ENCODE assay signal across 23 mouse cellular contexts in genomic region chr12:34554803-34555202, GRCm38 (mm10).
DNase-seq lines count a peak whose midpoint lies in the region; ATAC-seq and TF ChIP-seq lines count a peak whose summit lies in the region.
"Had no signal": no experiment of that assay in that cellular context is flagged by ENCODE, and none has a peak within 500 bp of the region (broad histone marks: within the 10 kb centered on the region; RNA-seq: fewer than 3 reads in every experiment).

No protein-coding gene starts in this region.

- no peak overlapping the region for H3K9ac ChIP-seq in intestine, embryonic 15.5 days
- no peak overlapping the region for H3K9ac ChIP-seq in intestine, postnatal 0 days (ENCODE audit: low read depth, low read length)
- H3K9ac ChIP-seq in lung, embryonic 16.5 days (ENCODE audit: low read length): no peak overlapping the region
- H3K9ac ChIP-seq in intestine, embryonic 16.5 days (ENCODE audit: low read depth, low read length): no peak overlapping the region
- H3K9ac ChIP-seq: embryonic facial prominence, embryonic 12.5 days; forebrain, embryonic 13.5 days; forebrain, postnatal 0 days; hindbrain, embryonic 13.5 days had no signal

- TF ChIP-seq CTCF in intestine, postnatal 0 days (IDR thresholded peaks at IDR 0.05; ENCODE audit: low read depth): no peak

- H3K36me3 ChIP-seq in intestine, embryonic 15.5 days: no peaks in the 10 kb centered on the region
- H3K36me3 ChIP-seq in intestine, postnatal 0 days (ENCODE audit: control insufficient read depth, insufficient read depth): no peaks in the 10 kb centered on the region
- no peaks in the 10 kb centered on the region for H3K36me3 ChIP-seq in lung, embryonic 16.5 days (ENCODE audit: control insufficient read depth, insufficient read depth, low read length)
- no peaks in the 10 kb centered on the region for H3K36me3 ChIP-seq in intestine, embryonic 16.5 days (ENCODE audit: control insufficient read depth, insufficient read depth, low read length)
- H3K36me3 ChIP-seq: embryonic facial prominence, embryonic 12.5 days; hindbrain, embryonic 13.5 days had no signal

- ATAC-seq in intestine, embryonic 15.5 days: peak; percentile 51; the same call in 1 of the 2 replicates
- no peak for ATAC-seq in intestine, postnatal 0 days
- ATAC-seq in lung, embryonic 16.5 days (ENCODE audit: low read depth): peak; percentile 86
- ATAC-seq in intestine, embryonic 16.5 days: peak; percentile 58; the same call in 1 of the 2 replicates
- ATAC-seq: activated CD4-positive, CD25-positive, alpha-beta regulatory T cell, adult 4 months; CD4-positive, CD25-positive, alpha-beta regulatory T cell, adult 4 months; forebrain, embryonic 13.5 days; forebrain, postnatal 0 days; hindbrain, embryonic 16.5 days had no signal

- H3K9me3 ChIP-seq in intestine, embryonic 15.5 days: no peaks in the 10 kb centered on the region
- no peaks in the 10 kb centered on the region for H3K9me3 ChIP-seq in intestine, postnatal 0 days (ENCODE audit: control insufficient read depth)
- H3K9me3 ChIP-seq in lung, embryonic 16.5 days (ENCODE audit: control insufficient read depth, low read length): no peaks in the 10 kb centered on the region
- no peaks in the 10 kb centered on the region for H3K9me3 ChIP-seq in intestine, embryonic 16.5 days (ENCODE audit: control insufficient read depth, low read length)
- H3K9me3 ChIP-seq: embryonic facial prominence, embryonic 12.5 days; forebrain, embryonic 13.5 days; hindbrain, embryonic 13.5 days had no signal

- H3K4me2 ChIP-seq in intestine, embryonic 15.5 days (replicated peaks): no peak overlapping the region
- no peak overlapping the region for H3K4me2 ChIP-seq in intestine, postnatal 0 days (replicated peaks; ENCODE audit: low read depth)
- no peak overlapping the region for H3K4me2 ChIP-seq in lung, embryonic 16.5 days (ENCODE audit: low read depth, low read length)
- no peak overlapping the region for H3K4me2 ChIP-seq in intestine, embryonic 16.5 days (ENCODE audit: low read depth, low read length)
- H3K4me2 ChIP-seq: embryonic facial prominence, embryonic 12.5 days; forebrain, embryonic 13.5 days; heart, embryonic 11.5 days; hindbrain, embryonic 13.5 days had no signal

- no peaks in the 10 kb centered on the region for H3K27me3 ChIP-seq in intestine, embryonic 15.5 days (replicated peaks)
- H3K27me3 ChIP-seq in intestine, postnatal 0 days (replicated peaks; ENCODE audit: control insufficient read depth, insufficient read depth, low read length): no peaks in the 10 kb centered on the region
- no peaks in the 10 kb centered on the region for H3K27me3 ChIP-seq in lung, embryonic 16.5 days (ENCODE audit: control insufficient read depth, insufficient read depth, low read depth, low read length)
- H3K27me3 ChIP-seq in intestine, embryonic 16.5 days (replicated peaks; ENCODE audit: control insufficient read depth, insufficient read depth, low read length): no peaks in the 10 kb centered on the region
- H3K27me3 ChIP-seq: embryonic facial prominence, embryonic 12.5 days; forebrain, embryonic 13.5 days; hindbrain, embryonic 13.5 days had no signal

- no peak overlapping the region for H3K4me3 ChIP-seq in intestine, embryonic 15.5 days (replicated peaks)
- no peak overlapping the region for H3K4me3 ChIP-seq in intestine, postnatal 0 days (ENCODE audit: low read depth, low read length)
- H3K4me3 ChIP-seq in lung, embryonic 16.5 days (ENCODE audit: low read length): no peak overlapping the region
- H3K4me3 ChIP-seq in intestine, embryonic 16.5 days (ENCODE audit: low read length): no peak overlapping the region
- H3K4me3 ChIP-seq: embryonic facial prominence, embryonic 12.5 days; erythroblast, embryonic 14.5 days; forebrain, embryonic 13.5 days; gastrocnemius, adult 2 months; hindbrain, embryonic 13.5 days had no signal

- no peaks in the 10 kb centered on the region for H3K4me1 ChIP-seq in intestine, embryonic 15.5 days (replicated peaks)
- no peaks in the 10 kb centered on the region for H3K4me1 ChIP-seq in intestine, postnatal 0 days (replicated peaks; ENCODE audit: control insufficient read depth, insufficient read depth, low read length)
- H3K4me1 ChIP-seq in lung, embryonic 16.5 days (replicated peaks; ENCODE audit: control insufficient read depth, insufficient read depth, low read length): peaks cover 3% of the 10 kb centered on the region; the same call in 1 of the 2 replicates
- H3K4me1 ChIP-seq in intestine, embryonic 16.5 days (ENCODE audit: control insufficient read depth, insufficient read depth, low read length): peaks cover 2% of the 10 kb centered on the region; the same call in 1 of the 2 replicates
- H3K4me1 ChIP-seq: embryonic facial prominence, embryonic 12.5 days; forebrain, embryonic 13.5 days; hindbrain, embryonic 13.5 days had no signal

- H3K27ac ChIP-seq in intestine, embryonic 15.5 days: no peak overlapping the region
- no peak overlapping the region for H3K27ac ChIP-seq in intestine, postnatal 0 days (ENCODE audit: low read depth, low read length)
- H3K27ac ChIP-seq in lung, embryonic 16.5 days (ENCODE audit: low read length): peak overlapping the region; percentile 57
- H3K27ac ChIP-seq in intestine, embryonic 16.5 days (ENCODE audit: low read length): no peak overlapping the region
- H3K27ac ChIP-seq: embryonic facial prominence, embryonic 12.5 days; forebrain, embryonic 13.5 days; gastrocnemius, adult 2 months; hindbrain, embryonic 13.5 days had no signal

- DNase-seq in lung, postnatal 36 days: no peak
- DNase-seq in NIH3T3 (ENCODE audit: low read depth): peak; percentile 9
- DNase-seq: adrenal gland, adult 8-10 months; adrenal gland, postnatal 25 days; cerebellum, adult 11-12 months; cerebellum, adult 8-10 months; cerebellum, postnatal 14 days; forebrain, postnatal 0 days; gastrocnemius, adult 2 months; gastrocnemius, postnatal 14 days; heart, adult 11 months had no signal
